Mouse (Mus musculus): ENCODE measurements around the gene Olfr1178. TPM values are rescaled to one million over a fixed set of nuclear protein-coding genes. Genes with fewer than 3 reads are reported as not detected.

Olfr1178 gene
- not detected in 2 replicates for polyA plus RNA-seq (2021; fragmentation: Nextera tagmentation)
- long read RNA-seq, experiment 1: 0 reads
- long read RNA-seq, experiment 2: 0 reads

DNA sequence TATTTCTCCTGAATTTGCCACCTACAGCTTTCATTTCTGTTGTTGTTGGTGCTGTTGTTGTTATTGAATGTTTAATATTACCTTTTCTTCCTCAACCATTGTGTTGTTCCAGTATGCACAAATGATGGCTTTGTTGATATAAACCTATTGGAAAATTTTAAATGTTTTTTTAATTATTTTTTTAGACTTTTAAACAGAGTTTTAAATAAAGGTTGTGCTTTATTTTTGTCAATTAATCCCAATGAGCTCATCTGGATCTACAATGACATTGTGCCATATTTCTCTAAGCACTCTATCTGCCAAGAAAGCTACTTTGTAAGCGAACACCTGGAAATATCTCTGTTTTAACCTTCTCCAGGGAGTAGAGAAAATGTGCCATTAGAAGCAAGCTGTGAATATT lies at the start of gene Olfr1178:
Gene Olfr1178, plus strand, starts transcription at position 301 of the 400 bp plus-strand sequence.

DNA sequence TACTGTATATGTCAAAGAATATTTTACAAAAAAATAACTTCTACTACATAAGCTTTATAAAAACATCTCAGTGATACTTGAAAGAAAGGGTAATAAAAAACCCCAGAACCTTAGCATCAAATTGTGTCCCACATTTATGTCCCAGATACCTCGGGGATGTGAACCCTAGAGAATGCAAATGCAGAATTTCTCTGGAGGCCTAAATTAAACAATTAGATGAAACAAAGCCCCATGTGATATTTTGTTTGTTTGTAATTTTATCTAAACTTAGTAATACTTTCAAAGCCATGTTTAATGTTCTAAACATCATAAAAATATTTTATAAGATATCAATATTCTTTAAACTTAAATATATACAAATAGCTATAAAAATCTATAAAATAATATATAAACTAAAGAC lies 40.5 kb upstream of the Olfr1178 start, which contains the start of gene Olfr1177-ps:
Gene Olfr1177-ps, minus strand, starts transcription at position 101 of the 400 bp plus-strand sequence.

DNA sequence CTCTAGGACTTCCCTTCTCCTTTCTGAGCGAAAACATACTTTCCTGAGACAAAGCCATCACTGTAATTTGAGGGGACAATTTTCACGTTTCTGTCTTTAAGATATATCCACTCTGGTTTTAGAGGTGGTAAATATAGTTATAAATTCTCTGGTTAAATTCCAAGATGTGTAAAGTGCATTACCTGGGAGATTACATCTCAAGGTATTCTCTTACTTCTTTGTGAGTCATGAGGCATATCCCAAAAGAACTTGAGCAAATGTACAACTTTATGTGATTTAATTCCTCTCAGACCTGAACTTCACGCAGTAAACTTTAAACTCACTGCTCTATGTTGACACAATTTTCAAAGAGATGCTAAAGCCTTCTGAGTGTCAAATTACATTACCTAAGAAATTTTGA lies 19.5 kb downstream of the Olfr1178 start, which contains the start of gene Olfr1179:
Gene Olfr1179, minus strand, starts transcription at position 101 of the 400 bp plus-strand sequence.

DNA sequence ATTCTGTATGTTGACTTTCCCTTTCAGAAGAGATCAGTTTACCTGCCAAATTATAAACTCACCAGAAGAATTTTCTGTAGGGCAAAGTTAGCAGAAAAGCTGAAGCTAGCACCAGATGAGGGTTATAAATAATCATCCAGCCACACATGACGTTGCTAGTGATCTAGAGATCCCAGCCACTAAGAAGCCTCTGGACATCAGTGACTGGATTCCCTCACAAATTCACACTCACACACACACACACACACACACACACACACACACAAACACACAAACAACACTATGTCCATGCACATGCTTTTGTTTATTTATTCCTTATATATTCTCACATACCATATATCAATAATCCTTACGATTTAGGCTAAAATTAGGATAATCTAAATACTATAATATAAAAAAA lies 32.2 kb downstream of the Olfr1178 start, which contains the start of gene Olfr1180:
Gene Olfr1180, minus strand, starts transcription at position 101 of the 400 bp plus-strand sequence.

DNA sequence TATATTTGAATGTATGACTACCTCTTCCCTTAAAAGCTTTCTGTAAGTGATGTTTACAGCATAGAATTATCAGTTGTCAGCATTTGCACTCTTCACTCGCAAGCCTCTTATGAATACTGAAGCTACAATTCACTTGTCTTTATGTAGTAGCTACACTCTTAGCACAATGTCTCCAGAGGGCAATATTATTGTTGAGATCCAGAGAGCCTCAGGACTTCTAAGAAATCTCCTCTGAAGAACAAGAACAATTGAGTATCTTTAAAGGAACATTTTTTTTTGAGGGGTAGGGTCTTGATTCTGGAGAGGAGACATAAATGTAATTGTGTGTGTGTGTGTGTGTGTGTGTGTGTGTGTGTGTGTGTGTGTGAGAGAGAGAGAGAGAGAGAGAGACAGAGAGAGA lies 39.2 kb downstream of the Olfr1178 start, which contains the start of gene Olfr1181:
Gene Olfr1181, minus strand, starts transcription at position 101 of the 400 bp plus-strand sequence.

DNA sequence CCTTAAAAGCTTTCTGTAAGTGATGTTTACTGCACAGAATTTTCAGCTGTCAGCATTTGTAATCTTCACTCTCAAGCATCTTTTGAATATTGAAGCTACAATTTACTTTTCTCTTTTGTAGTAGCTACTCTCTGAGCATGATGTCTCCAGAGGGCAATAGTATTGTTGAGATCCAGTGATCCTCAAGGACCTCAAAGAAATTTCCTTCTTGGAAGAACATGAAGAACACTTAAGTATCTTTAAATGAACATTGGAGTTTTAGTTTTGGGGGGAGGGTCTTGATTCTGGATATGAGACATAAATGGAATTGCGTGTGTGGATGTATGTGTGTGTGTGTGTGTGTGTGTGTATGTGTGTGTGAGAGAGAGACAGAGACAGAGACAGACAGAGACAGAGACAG lies 62.2 kb downstream of the Olfr1178 start, which contains the start of gene Gm13757:
Gene Gm13757, minus strand, starts transcription at position 101 of the 400 bp plus-strand sequence.

Other genes starting within 250 kb of the Olfr1178 start
- gene Olfr1167, start 231.9 kb upstream of the Olfr1178 start, polyA plus RNA-seq (2021; fragmentation: Nextera tagmentation): not detected in 2 replicates
- not detected in 2 replicates for gene Olfr1168, start 205.2 kb upstream of the Olfr1178 start, polyA plus RNA-seq (2021; fragmentation: Nextera tagmentation)
- not detected in 2 replicates for gene Olfr1170, start 158.7 kb upstream of the Olfr1178 start, polyA plus RNA-seq (2021; fragmentation: Nextera tagmentation)
- not detected in 2 replicates for gene Olfr1173, start 107.2 kb upstream of the Olfr1178 start, polyA plus RNA-seq (2021; fragmentation: Nextera tagmentation)
- gene Olfr1174-ps, start 71.9 kb upstream of the Olfr1178 start, polyA plus RNA-seq (2021; fragmentation: Nextera tagmentation): not detected in 2 replicates
- gene Olfr1175-ps, start 59.8 kb upstream of the Olfr1178 start, polyA plus RNA-seq (2021; fragmentation: Nextera tagmentation): not detected in 2 replicates
- not detected in 2 replicates for gene Olfr1176, start 50.3 kb upstream of the Olfr1178 start, polyA plus RNA-seq (2021; fragmentation: Nextera tagmentation)
- gene Olfr1177-ps, start 40.6 kb upstream of the Olfr1178 start, polyA plus RNA-seq (2021; fragmentation: Nextera tagmentation): not detected in 2 replicates
- not detected in 2 replicates for gene Olfr1179, start 19.4 kb downstream of the Olfr1178 start, polyA plus RNA-seq (2021; fragmentation: Nextera tagmentation)
- gene Olfr1180, start 32.1 kb downstream of the Olfr1178 start, polyA plus RNA-seq (2021; fragmentation: Nextera tagmentation): not detected in 2 replicates
- gene Olfr1181, start 39.1 kb downstream of the Olfr1178 start, polyA plus RNA-seq (2021; fragmentation: Nextera tagmentation): not detected in 2 replicates
- gene Gm13757, start 62.1 kb downstream of the Olfr1178 start, polyA plus RNA-seq (2021; fragmentation: Nextera tagmentation): not detected in 2 replicates
- not detected in 2 replicates for gene Olfr1183, start 67.8 kb downstream of the Olfr1178 start, polyA plus RNA-seq (2021; fragmentation: Nextera tagmentation)
- not detected in 2 replicates for gene Olfr1184, start 96.5 kb downstream of the Olfr1178 start, polyA plus RNA-seq (2021; fragmentation: Nextera tagmentation)
- not detected in 2 replicates for gene Olfr1185-ps1, start 106.3 kb downstream of the Olfr1178 start, polyA plus RNA-seq (2021; fragmentation: Nextera tagmentation)
- not detected in 2 replicates for gene Olfr1186, start 131.5 kb downstream of the Olfr1178 start, polyA plus RNA-seq (2021; fragmentation: Nextera tagmentation)
- gene Olfr1188, start 169.9 kb downstream of the Olfr1178 start, polyA plus RNA-seq (2021; fragmentation: Nextera tagmentation): not detected in 2 replicates
- gene Olfr1189, start 199.4 kb downstream of the Olfr1178 start, polyA plus RNA-seq (2021; fragmentation: Nextera tagmentation): not detected in 2 replicates

Measured in layer of hippocampus, adult 6 months (tissue).